Mouse (Mus musculus) hematopoietic stem cell, adult 5-6 weeks (primary cell): ENCODE results near the gene Cd300e. TPM values are rescaled to one million over a fixed set of nuclear protein-coding genes. Genes with fewer than 3 reads are reported as not detected.
"Not testable (repeated sequence)": the region's sequence is repeated elsewhere in the genome, so short reads cannot be mapped to it uniquely, and the experiment has no call there.

Source experiments
- ATAC-seq, 2 experiments: fragments of 125-278 bp in 1 of 2; replicated peaks in 1 of 2; 2 replicates each; pipeline ENCODE4 v1.8.0; 2016 to 2017; ENCODE audit warnings: inconsistent platforms in 2 of 2, mild to moderate bottlenecking in 2 of 2, moderate number of reproducible peaks in 2 of 2, low read depth in 1 of 2, moderate TSS enrichment in 1 of 2; ENCODE audit not compliant: low FRiP score in 2 of 2, poor library complexity in 2 of 2, severe bottlenecking in 2 of 2, insufficient read depth in 1 of 2, low TSS enrichment in 1 of 2
- total RNA-seq: library from RNA; stranded (forward); fragments of 172-1452, 232-1000 nt; gene quantifications from 2 replicates; pipeline ENCODE4 v1.2.3, GENCODE M21; 2017

Gene Cd300e
- total RNA-seq, 1 experiment from 2014 or later = not detected

- peak; percentile 69 to 71 for ATAC-seq
Observed at GRCm38 (mm10) chr11:115052206-115052605, 9.8 kb downstream of the Cd300e start.

GRCm38 (mm10) chr11:115049282-115049895 lies 12.6 kb downstream of the Cd300e start:
- no peak; a peak in 1 of 4 replicates for ATAC-seq

- no peak for ATAC-seq
Observed at GRCm38 (mm10) chr11:115048259-115048658, 13.7 kb downstream of the Cd300e start, which contains the start of gene Cd300ld3. Cd300ld3 (minus strand) TSS chr11:115048409.

GRCm38 (mm10) chr11:115037669-115038068 lies 24.3 kb downstream of the Cd300e start, which contains the start of gene Cd300ld5:
Cd300ld5 (minus strand) TSS chr11:115037769.
- ATAC-seq = not testable (repeated sequence)

GRCm38 (mm10) chr11:115026912-115027311 lies 35.1 kb downstream of the Cd300e start, which contains the start of gene Cd300ld4:
Cd300ld4 (minus strand) TSS chr11:115027012.
- not testable (repeated sequence) for ATAC-seq

- ATAC-seq = not testable (repeated sequence)
Observed at GRCm38 (mm10) chr11:115016093-115016492, 45.9 kb downstream of the Cd300e start, which contains the start of gene Cd300ld2. Cd300ld2 (minus strand) TSS chr11:115016193.

GRCm38 (mm10) chr11:115004070-115004469 lies 57.9 kb downstream of the Cd300e start:
- peak; percentile 75 to 83 for ATAC-seq

Other genes starting within 250 kb of the Cd300e start
- gene Gprc5c, start 211.0 kb downstream of the Cd300e start, total RNA-seq = not detected in 2 replicates
- 10.7 and 19.2 TPM in 2 replicates for gene Cd300a, start 172.1 kb downstream of the Cd300e start, total RNA-seq
- gene Cd300lb, start 127.8 kb downstream of the Cd300e start, total RNA-seq = 3.5 and 16.8 TPM in 2 replicates
- gene Cd300c, start 93.0 kb downstream of the Cd300e start, total RNA-seq = not detected in 2 replicates
- 0.99 and 4.9 TPM in 2 replicates for gene Cd300ld, start 72.3 kb downstream of the Cd300e start, total RNA-seq
- 3.1 and 4.4 TPM in 2 replicates for gene Cd300c2, start 60.3 kb downstream of the Cd300e start, total RNA-seq
- gene Cd300ld2, start 46.0 kb downstream of the Cd300e start, total RNA-seq = not detected in 2 replicates
- gene Cd300ld4, start 35.2 kb downstream of the Cd300e start, total RNA-seq = not detected in 2 replicates
- not detected in 2 replicates for gene Cd300ld5, start 24.4 kb downstream of the Cd300e start, total RNA-seq
- gene Cd300ld3, start 13.8 kb downstream of the Cd300e start, total RNA-seq = 2.3 TPM in 1 of 2 replicates, not detected in the other
- 79.7 TPM in 2 replicates for gene Rab37, start 29.3 kb upstream of the Cd300e start, total RNA-seq
- gene Cd300lf, start 71.8 kb upstream of the Cd300e start, total RNA-seq = 3.9 and 5.4 TPM in 2 replicates
- gene Slc9a3r1, start 101.2 kb upstream of the Cd300e start, total RNA-seq = 70.5 and 71.1 TPM in 2 replicates
- 3.5 and 4.0 TPM in 2 replicates for gene Tmem104, start 125.3 kb upstream of the Cd300e start, total RNA-seq
- 26.6 and 42.7 TPM in 2 replicates for gene Nat9, start 125.7 kb upstream of the Cd300e start, total RNA-seq
- gene Grin2c, start 205.1 kb upstream of the Cd300e start, total RNA-seq = not detected in 2 replicates
- gene Fdxr, start 214.9 kb upstream of the Cd300e start, total RNA-seq = 19.9 and 22.6 TPM in 2 replicates
- gene Fads6, start 235.5 kb upstream of the Cd300e start, total RNA-seq = 2.8 and 4.3 TPM in 2 replicates
- gene Otop2, start 245.0 kb upstream of the Cd300e start, total RNA-seq = not detected in 2 replicates